Mouse (Mus musculus): ENCODE results near the gene Lin28a. TPM values are rescaled to one million over a fixed set of nuclear protein-coding genes. Genes with fewer than 3 reads are reported as not detected.

Lin28a gene
- total and polyA plus RNA-seq, 3 experiments = 0.11 TPM; not detected in 2

GRCm38 (mm10) chr4:134016208-134016607, 2.4 kb downstream of the Lin28a start:
- no peak for DNase-seq (ENCODE audit: low spot score)

GRCm38 (mm10) chr4:134012858-134013528, 5.6 kb downstream of the Lin28a start:
- no peak for ATAC-seq (ENCODE audit: extremely low read depth, insufficient number of reproducible peaks, low FRiP score, poor library complexity, severe bottlenecking)
- Histone ChIP-seq H3K4me3 (ENCODE audit: low read depth, low read length) (no peak overlapping the region), H3K36me3 (replicated peaks) (no peaks in the 10 kb centered on the region), H3K27me3 (ENCODE audit: insufficient read depth, low read length) (peaks cover 40% of the 10 kb centered on the region), H3K9me3 (replicated peaks) (peaks cover 7% of the 10 kb centered on the region), H3K4me1 (ENCODE audit: insufficient read depth, low read depth, low read length) (0 out of 2 replicates have a peak, but pooled peaks cover 3% of the 10 kb centered on the region)
- DNase-seq (ENCODE audit: low spot score) = no peak
- TF ChIP-seq POLR2AphosphoS5 (IDR thresholded peaks at IDR 0.05; ENCODE audit: insufficient replicate concordance, low read depth, low read length) = no peak
- TF ChIP-seq CTCF (IDR thresholded peaks at IDR 0.05; ENCODE audit: low read depth, low read length) = 0 out of 2 replicates have a peak, but pooled peaks have one; percentile 5

More at GRCm38 (mm10) chr4:134016208-134016607, 2.4 kb downstream of the Lin28a start:
- TF ChIP-seq CTCF (IDR thresholded peaks at IDR 0.05; ENCODE audit: low read depth, low read length) = no peak
- no peak for TF ChIP-seq POLR2AphosphoS5 (IDR thresholded peaks at IDR 0.05; ENCODE audit: insufficient replicate concordance, low read depth, low read length)
- no peak for TF ChIP-seq GATA1 (IDR thresholded peaks at IDR 0.05; ENCODE audit: borderline replicate concordance, low read length)
- TF ChIP-seq TAL1 (conservative IDR thresholded peaks at IDR 0.05; ENCODE audit: low read depth, low read length) = no peak
- TF ChIP-seq GATA2 (IDR thresholded peaks at IDR 0.05; ENCODE audit: borderline replicate concordance, low read depth, low read length) = no peak
- Histone ChIP-seq H3K36me3 (replicated peaks) (no peaks in the 10 kb centered on the region), H3K4me1 (ENCODE audit: insufficient read depth, low read depth, low read length) (0 out of 2 replicates have a peak, but pooled peaks cover 3% of the 10 kb centered on the region), H3K27me3 (ENCODE audit: insufficient read depth, low read length) (peaks cover 46% of the 10 kb centered on the region), H3K4me3 (ENCODE audit: low read depth, low read length) (no peak overlapping the region), H3K9me3 (replicated peaks) (peaks cover 13% of the 10 kb centered on the region)
- ATAC-seq (ENCODE audit: extremely low read depth, insufficient number of reproducible peaks, low FRiP score, poor library complexity, severe bottlenecking) = no peak

GRCm38 (mm10) chr4:134011450-134012414, 6.9 kb downstream of the Lin28a start:
- Histone ChIP-seq H3K9me3 (replicated peaks) (no peaks in the 10 kb centered on the region), H3K36me3 (replicated peaks) (no peaks in the 10 kb centered on the region), H3K4me3 (ENCODE audit: low read depth, low read length) (no peak overlapping the region), H3K27me3 (ENCODE audit: insufficient read depth, low read length) (peaks cover 30% of the 10 kb centered on the region), H3K4me1 (ENCODE audit: insufficient read depth, low read depth, low read length) (0 out of 2 replicates have a peak, but pooled peaks cover 3% of the 10 kb centered on the region)
- no peak for DNase-seq (ENCODE audit: low spot score)
- TF ChIP-seq GATA1 (IDR thresholded peaks at IDR 0.05; ENCODE audit: borderline replicate concordance, low read length) = no peak
- no peak for TF ChIP-seq POLR2AphosphoS5 (IDR thresholded peaks at IDR 0.05; ENCODE audit: insufficient replicate concordance, low read depth, low read length)
- TF ChIP-seq TAL1 (conservative IDR thresholded peaks at IDR 0.05; ENCODE audit: low read depth, low read length) = no peak
- TF ChIP-seq CTCF (IDR thresholded peaks at IDR 0.05; ENCODE audit: low read depth, low read length) = no peak
- TF ChIP-seq GATA2 (IDR thresholded peaks at IDR 0.05; ENCODE audit: borderline replicate concordance, low read depth, low read length) = no peak
- ATAC-seq (ENCODE audit: extremely low read depth, insufficient number of reproducible peaks, low FRiP score, poor library complexity, severe bottlenecking) = no peak

DNA sequence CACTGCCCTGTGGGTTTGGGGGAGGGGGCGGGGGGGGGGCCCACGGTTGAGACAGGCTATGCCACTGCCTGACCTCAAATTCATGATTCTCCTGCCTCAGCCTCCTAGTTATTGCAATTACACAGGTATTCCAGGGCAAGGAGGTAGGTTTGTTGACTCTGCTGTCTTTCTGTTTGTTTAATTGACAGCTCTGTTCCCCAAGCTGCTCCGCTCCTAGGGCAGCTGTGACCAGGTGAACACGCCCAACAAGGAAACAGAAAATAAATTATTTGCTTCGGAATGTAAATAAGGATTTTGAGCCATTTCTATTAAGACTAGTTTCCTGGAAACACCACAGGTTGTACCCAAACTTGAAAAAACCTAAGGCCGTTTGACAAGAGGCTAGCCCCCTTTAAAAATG, 8.9 kb downstream of the Lin28a start:
- Histone ChIP-seq H3K27me3 (ENCODE audit: insufficient read depth, low read length) (peaks cover 29% of the 10 kb centered on the region), H3K9me3 (replicated peaks) (no peaks in the 10 kb centered on the region), H3K4me1 (ENCODE audit: insufficient read depth, low read depth, low read length) (peaks cover 7% of the 10 kb centered on the region; the same call in 1 of the 2 replicates), H3K36me3 (replicated peaks) (no peaks in the 10 kb centered on the region), H3K4me3 (ENCODE audit: low read depth, low read length) (no peak overlapping the region)
- no peak for DNase-seq (ENCODE audit: low spot score)
- no peak for TF ChIP-seq GATA2 (IDR thresholded peaks at IDR 0.05; ENCODE audit: borderline replicate concordance, low read depth, low read length)
- no peak for TF ChIP-seq POLR2AphosphoS5 (IDR thresholded peaks at IDR 0.05; ENCODE audit: insufficient replicate concordance, low read depth, low read length)
- no peak for TF ChIP-seq GATA1 (IDR thresholded peaks at IDR 0.05; ENCODE audit: borderline replicate concordance, low read length)
- no peak for TF ChIP-seq CTCF (IDR thresholded peaks at IDR 0.05; ENCODE audit: low read depth, low read length)
- no peak for TF ChIP-seq TAL1 (conservative IDR thresholded peaks at IDR 0.05; ENCODE audit: low read depth, low read length)
- ATAC-seq (ENCODE audit: extremely low read depth, insufficient number of reproducible peaks, low FRiP score, poor library complexity, severe bottlenecking) = no peak

DNA sequence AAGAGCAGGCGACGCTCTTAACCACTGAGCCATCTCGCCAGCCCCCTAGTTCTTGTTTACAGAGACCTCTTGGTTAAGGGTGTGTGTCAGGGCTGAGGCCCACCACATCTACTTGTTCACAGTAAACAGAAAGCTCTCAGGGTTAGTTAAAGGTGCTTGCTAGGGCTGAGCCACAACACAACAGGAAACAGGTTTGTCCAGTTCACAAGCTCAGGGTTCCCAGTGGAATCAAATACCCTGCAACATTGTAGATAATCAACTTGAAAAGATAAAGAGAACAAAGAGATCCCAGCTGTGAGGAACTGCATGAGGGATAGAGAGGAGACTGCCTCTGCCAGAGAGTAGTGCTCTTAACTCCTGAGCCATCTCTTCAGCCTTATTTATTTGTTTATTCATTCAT, 11.8 kb downstream of the Lin28a start:
- TF ChIP-seq POLR2AphosphoS5 (IDR thresholded peaks at IDR 0.05; ENCODE audit: insufficient replicate concordance, low read depth, low read length) = no peak
- TF ChIP-seq GATA2 (IDR thresholded peaks at IDR 0.05; ENCODE audit: borderline replicate concordance, low read depth, low read length) = no peak
- no peak for TF ChIP-seq GATA1 (IDR thresholded peaks at IDR 0.05; ENCODE audit: borderline replicate concordance, low read length)
- TF ChIP-seq TAL1 (conservative IDR thresholded peaks at IDR 0.05; ENCODE audit: low read depth, low read length) = no peak
- TF ChIP-seq CTCF (IDR thresholded peaks at IDR 0.05; ENCODE audit: low read depth, low read length) = no peak
- ATAC-seq (ENCODE audit: extremely low read depth, insufficient number of reproducible peaks, low FRiP score, poor library complexity, severe bottlenecking) (no peak), DNase-seq (ENCODE audit: low spot score) (no peak)
- Histone ChIP-seq H3K9me3 (replicated peaks) (no peaks in the 10 kb centered on the region), H3K36me3 (replicated peaks) (no peaks in the 10 kb centered on the region), H3K4me1 (ENCODE audit: insufficient read depth, low read depth, low read length) (peaks cover 10% of the 10 kb centered on the region; the same call in 1 of the 2 replicates), H3K27me3 (ENCODE audit: insufficient read depth, low read length) (peaks cover 21% of the 10 kb centered on the region), H3K4me3 (ENCODE audit: low read depth, low read length) (no peak overlapping the region)
